Mouse (Mus musculus) right cerebral cortex, adult 2 months (tissue): ENCODE measurements around the gene Dhrs4.

Source experiments
- DNase-seq, 2 experiments: peaks; one replicate each; pipeline ENCODE4 v3.0.0; 2021 to 2022; ENCODE audit warnings: low spot score in 2 of 2

Gene Dhrs4

GRCm38 (mm10) chr14:55478651-55479599 lies at the start of gene Dhrs4:
TSS of gene Dhrs4 (plus strand) at chr14:55478758.
- DNase-seq: peak; percentile 75 to 82

GRCm38 (mm10) chr14:55430255-55430654 lies 48.3 kb upstream of the Dhrs4 start:
- no peak for DNase-seq

GRCm38 (mm10) chr14:55433052-55433451 lies 45.5 kb upstream of the Dhrs4 start:
- no peak for DNase-seq

DNA sequence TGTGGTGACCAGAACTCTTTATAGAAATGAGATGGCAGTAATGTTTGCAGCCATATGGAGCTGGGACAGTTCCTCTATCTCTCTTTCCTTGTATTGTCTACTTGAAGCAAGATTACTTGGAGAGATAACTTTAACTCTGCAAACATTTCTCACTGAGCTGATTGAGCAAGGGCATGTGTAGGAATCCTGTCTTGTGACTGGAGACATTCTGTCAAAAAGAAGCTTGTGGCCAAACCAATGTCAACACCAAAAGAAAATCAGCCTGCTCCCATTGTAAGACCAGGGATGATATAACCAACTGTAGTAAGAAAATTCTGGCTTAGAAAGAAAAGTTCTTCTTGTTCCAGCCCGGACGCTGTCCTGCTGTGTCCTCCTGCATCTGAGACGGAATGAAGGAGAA lies 43.7 kb upstream of the Dhrs4 start:
- no peak for DNase-seq

GRCm38 (mm10) chr14:55437118-55437517 lies 41.4 kb upstream of the Dhrs4 start:
- no peak for DNase-seq

- DNase-seq: peak; percentile 33 to 57
These were observed 40.3 kb upstream of the Dhrs4 start for GRCm38 (mm10) chr14:55438193-55438784.

- DNase-seq: no peak
These were observed 20.9 kb upstream of the Dhrs4 start for GRCm38 (mm10) chr14:55457693-55458092.

- peak; percentile 72 to 77 for DNase-seq
These were observed 20.3 kb upstream of the Dhrs4 start for GRCm38 (mm10) chr14:55458273-55458672.

DNA sequence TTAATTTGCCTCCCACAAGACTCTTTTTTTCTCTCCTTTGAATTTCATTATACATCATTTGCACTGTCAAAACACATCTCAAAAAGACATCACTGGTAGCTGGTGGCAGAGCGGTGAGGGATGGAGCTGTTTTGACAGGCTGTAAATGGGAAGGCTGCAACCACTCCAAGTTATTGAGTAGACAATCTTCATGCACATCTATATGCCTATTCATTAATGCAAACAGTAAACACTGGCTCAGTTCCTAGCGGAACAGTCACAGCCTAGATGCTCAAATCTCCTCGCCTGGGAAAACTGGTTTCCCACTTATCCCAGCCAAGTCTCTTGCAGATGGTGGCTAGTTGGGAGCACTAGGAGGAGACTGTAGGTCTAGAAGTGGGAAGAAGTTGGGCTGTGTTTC lies 19.8 kb upstream of the Dhrs4 start:
- no peak for DNase-seq

DNA sequence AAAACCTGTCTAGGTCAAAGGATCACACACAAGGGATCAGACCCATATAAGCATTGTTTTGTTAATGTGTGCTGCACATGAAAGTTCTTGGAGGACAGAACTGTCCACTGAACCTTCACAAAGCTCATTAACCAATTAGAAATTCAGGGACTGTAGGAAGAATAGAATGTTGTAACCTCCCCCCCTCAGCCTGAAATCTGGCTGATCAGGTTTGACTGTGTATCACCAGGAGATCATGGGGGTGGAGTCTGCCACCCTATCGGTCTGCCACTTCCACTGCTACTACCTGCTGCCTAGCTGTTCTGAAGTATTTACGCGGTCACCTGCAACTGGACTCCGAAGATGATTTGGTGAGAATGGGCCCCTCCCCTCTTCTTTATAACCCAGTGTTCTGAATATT lies 18.8 kb upstream of the Dhrs4 start:
- no peak for DNase-seq

- DNase-seq: peak; percentile 30 to 50
These were observed 18.3 kb upstream of the Dhrs4 start for GRCm38 (mm10) chr14:55460297-55460696.

GRCm38 (mm10) chr14:55461757-55462156 lies 16.8 kb upstream of the Dhrs4 start:
- DNase-seq: no peak

DNA sequence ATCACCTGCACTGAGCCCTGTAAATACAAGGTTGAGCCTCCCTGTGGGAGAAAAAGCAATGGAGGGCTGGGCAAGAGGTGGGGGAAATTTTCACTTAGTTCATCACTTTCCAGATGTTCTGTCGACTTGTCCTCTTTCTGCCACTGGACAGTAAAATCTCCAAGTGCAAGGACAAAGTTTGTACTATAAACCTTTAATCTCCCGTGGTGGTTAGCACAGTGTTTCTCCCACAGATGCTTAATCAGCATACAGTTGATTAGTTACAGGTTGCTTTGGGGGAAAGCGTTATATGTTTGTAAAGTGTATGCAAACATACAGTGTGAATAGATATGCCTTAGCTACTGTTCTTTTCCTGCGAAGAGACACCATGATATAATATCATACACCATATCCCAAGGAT lies 12.1 kb upstream of the Dhrs4 start:
- no peak for DNase-seq

DNA sequence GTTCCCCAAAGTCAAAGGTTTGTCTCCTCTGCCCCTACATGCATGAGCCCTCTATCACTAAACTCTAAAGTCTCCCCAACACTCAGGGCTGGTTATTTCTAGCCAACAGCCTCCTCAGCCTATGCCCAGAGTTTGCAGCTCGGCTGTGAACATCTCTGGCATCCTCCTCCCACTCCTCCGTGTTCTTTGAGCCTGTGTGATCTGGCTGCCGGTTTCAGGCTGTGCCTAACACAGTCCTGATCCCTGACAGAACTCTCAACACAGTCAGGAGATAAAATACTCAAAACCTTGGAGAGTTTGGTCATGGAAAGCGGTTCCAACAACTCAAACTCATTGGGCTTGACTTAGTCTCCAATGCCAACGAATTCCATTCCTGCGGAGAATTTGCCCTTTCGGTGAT lies 11.4 kb upstream of the Dhrs4 start:
- no peak for DNase-seq

GRCm38 (mm10) chr14:55468301-55468741 lies 10.2 kb upstream of the Dhrs4 start:
- no peak for DNase-seq

GRCm38 (mm10) chr14:55469041-55469440 lies 9.5 kb upstream of the Dhrs4 start:
- DNase-seq: no peak

GRCm38 (mm10) chr14:55469821-55470220 lies 8.7 kb upstream of the Dhrs4 start:
- DNase-seq: no peak

- DNase-seq: no peak
These were observed 7.8 kb upstream of the Dhrs4 start for GRCm38 (mm10) chr14:55470806-55471205.

DNA sequence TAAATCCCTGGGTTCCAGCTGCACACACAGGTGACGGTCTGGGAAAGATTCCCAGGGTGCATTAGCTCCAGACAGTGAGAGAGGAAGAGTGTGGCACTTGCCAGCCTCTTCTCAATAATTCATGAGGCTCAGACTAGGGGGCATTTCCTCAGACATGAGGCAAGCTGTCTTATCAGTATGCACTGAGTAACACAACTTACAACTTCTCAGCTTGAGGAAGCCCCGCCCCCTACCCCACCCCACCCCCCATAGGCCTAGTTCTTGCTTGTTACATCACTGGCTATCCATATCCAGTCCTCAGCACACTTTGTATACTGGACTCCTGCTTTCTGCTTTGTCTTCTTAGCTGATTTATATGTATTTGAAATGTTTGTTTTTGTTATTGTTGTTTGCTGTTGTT lies 2.9 kb upstream of the Dhrs4 start:
- no peak for DNase-seq

GRCm38 (mm10) chr14:55477421-55477820 lies 1.1 kb upstream of the Dhrs4 start:
- DNase-seq: no peak

DNA sequence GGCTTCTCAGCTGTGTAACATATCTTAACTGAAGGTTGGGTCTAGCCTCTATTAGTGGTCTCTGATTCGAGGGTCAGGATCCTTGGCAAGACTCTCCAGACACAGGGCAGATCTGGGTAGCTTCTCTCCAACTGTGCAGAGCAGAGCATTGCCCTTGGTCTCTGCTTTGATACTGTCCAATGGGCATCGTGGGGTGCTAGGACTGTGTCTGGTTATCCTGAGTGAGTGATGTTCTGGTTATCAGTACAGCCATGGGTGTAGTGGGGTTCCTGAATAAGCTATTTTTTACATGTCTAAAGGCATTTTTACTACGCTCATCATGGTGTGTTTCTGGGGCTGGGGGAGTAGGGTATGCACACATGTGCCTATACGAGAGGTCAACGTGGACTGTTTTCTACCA lies 729 bp upstream of the Dhrs4 start:
- no peak for DNase-seq

DNA sequence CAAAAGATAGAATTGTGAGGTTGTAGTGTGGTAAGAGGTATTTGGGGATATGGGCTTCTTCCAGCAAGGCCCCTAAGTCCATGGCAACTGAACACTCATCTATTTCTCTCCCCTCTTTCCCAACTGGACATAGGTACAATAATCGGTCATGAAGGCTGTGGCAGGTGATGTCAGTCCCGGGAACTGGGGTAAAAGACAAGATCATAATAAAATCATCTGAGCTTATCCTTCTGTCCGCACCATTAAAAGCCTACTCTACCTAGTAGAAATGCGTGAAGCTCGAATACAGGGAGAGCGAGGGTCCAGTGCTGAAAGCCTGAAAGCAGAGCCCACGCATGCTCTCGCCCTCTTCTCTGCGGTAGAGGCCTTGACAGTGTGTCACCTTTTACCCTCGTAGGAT lies 1.1 kb downstream of the Dhrs4 start:
- DNase-seq: no peak

DNA sequence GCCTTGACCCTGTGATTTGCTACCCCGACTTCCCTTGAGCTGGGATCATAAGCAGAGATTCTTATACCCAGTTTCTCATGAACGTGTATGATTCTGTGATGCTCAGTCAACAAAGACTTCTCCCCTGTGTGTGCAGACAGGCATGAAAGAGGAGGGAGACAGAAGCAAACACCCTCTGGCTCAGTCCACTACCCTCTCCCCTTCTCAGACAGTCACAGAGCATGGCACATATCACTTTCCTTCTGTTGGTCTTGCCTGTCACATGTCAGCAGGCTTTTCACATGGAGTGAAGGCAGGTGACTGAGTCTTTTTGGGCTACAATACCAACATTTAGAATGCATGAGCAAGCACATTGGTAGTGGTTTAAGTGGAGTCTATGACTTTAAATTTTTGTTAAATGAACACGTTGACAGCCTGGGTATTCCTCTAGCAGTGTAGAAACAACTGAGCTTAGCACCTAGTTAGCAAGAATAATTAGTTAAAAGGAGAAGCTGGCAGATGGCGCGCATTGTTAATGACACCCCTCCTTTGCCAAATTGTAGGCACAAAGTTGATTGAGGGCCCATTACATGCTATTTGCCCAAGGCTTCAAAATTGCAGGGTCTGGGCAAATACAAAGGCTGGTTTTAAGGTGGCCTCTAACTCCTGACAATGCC lies 6.0 kb downstream of the Dhrs4 start:
- DNase-seq: no peak
